Mouse (Mus musculus) heart, embryonic 13.5 days (tissue): ENCODE data around the gene Cnst. TPM values are rescaled to one million over a fixed set of nuclear protein-coding genes. Genes with fewer than 3 reads are reported as not detected.

Source experiments
- ATAC-seq: fragments of 200-750 bp; cut with Nextera tagmentation; 2 replicates; pipeline ENCODE4 v1.8.0; 2017; ENCODE audit warnings: moderate TSS enrichment; ENCODE audit not compliant: insufficient number of reproducible peaks, low FRiP score, low TSS enrichment; ENCODE audit errors: extremely low read depth
- H3K27ac ChIP-seq: fragments of 300-500 bp; sonication (generic); replicated peaks from 2 replicates; pipeline ENCODE4 v1.5.1; 2015; ENCODE audit warnings: moderate library complexity, mild to moderate bottlenecking, inconsistent platforms
- H3K27me3 ChIP-seq: fragments of 300-500 bp; sonication (generic); replicated peaks from 2 replicates; pipeline ENCODE4 v1.6.1; 2015; ENCODE audit warnings: mild to moderate bottlenecking, inconsistent platforms
- H3K36me3 ChIP-seq: fragments of 300-500 bp; sonication (generic); 2 replicates; pipeline ENCODE4 v1.6.1; 2015; ENCODE audit warnings: mild to moderate bottlenecking, inconsistent platforms
- H3K4me1 ChIP-seq: fragments of 300-500 bp; sonication (generic); 2 replicates; pipeline ENCODE4 v1.6.1; 2015; ENCODE audit warnings: inconsistent platforms
- H3K4me2 ChIP-seq: fragments of 300-500 bp; sonication (generic); 2 replicates; pipeline ENCODE4 v1.6.1; 2015; ENCODE audit warnings: inconsistent platforms, mild to moderate bottlenecking, moderate library complexity
- H3K4me3 ChIP-seq: fragments of 300-500 bp; sonication (generic); 2 replicates; pipeline ENCODE4 v1.5.1; 2015; ENCODE audit warnings: moderate library complexity, mild to moderate bottlenecking, inconsistent platforms
- H3K9ac ChIP-seq: fragments of 300-500 bp; sonication (generic); 2 replicates; pipeline ENCODE4 v1.6.1; 2015; ENCODE audit warnings: inconsistent platforms, mild to moderate bottlenecking, moderate library complexity
- H3K9me3 ChIP-seq: fragments of 300-500 bp; sonication (generic); 2 replicates; pipeline ENCODE4 v1.6.1; 2016; ENCODE audit warnings: inconsistent platforms
- WGBS: fragments of 180-500 bp; shearing (Covaris S2); methylation state at CpG from one replicate; pipeline ENCODE4 v1.1.7; 2015; ENCODE audit warnings: mixed read lengths; 5-methylcytosine and 5-hydroxymethylcytosine counted together
- polyA plus RNA-seq: library from polyadenylated mRNA; unstranded; fragments of >200 nt; fragmentation: Nextera tagmentation; extraction: Ambion mirVana; gene quantifications from 2 replicates; pipeline ENCODE4 v1.2.1, GENCODE M21; 2015

The Cnst gene
- polyA plus RNA-seq, 1 experiment from 2014 or later, result 16.0 TPM

- peaks cover 29% of the 10 kb centered on the region for H3K4me1 ChIP-seq
- no peak overlapping the region for H3K4me2 ChIP-seq
- WGBS, result 78% methylated on average over 3 of the region's 3 CpGs
- H3K9ac ChIP-seq, result no peak overlapping the region
- H3K36me3 ChIP-seq, result no peaks in the 10 kb centered on the region
- no peak overlapping the region for H3K4me3 ChIP-seq
- no peaks in the 10 kb centered on the region for H3K9me3 ChIP-seq
- no peaks in the 10 kb centered on the region for H3K27me3 ChIP-seq
- no peak overlapping the region for H3K27ac ChIP-seq
- ATAC-seq, result no peak
Observed at GRCm38 (mm10) chr1:179556921-179557320, 10.8 kb downstream of the Cnst start.

- no peak for ATAC-seq
- H3K36me3 ChIP-seq, result no peaks in the 10 kb centered on the region
- no peaks in the 10 kb centered on the region for H3K27me3 ChIP-seq
- H3K4me1 ChIP-seq, result peaks cover 13% of the 10 kb centered on the region; the same call in 1 of the 2 replicates
- 73% methylated on average over 11 of the region's 11 CpGs for WGBS
- no peak overlapping the region for H3K4me2 ChIP-seq
- no peak overlapping the region for H3K9ac ChIP-seq
- no peak overlapping the region for H3K27ac ChIP-seq
- H3K4me3 ChIP-seq, result no peak overlapping the region
- H3K9me3 ChIP-seq, result no peaks in the 10 kb centered on the region
Observed at GRCm38 (mm10) chr1:179559446-179560194, 13.4 kb downstream of the Cnst start.

GRCm38 (mm10) chr1:179560845-179561430 is 14.8 kb downstream of the Cnst start:
- Histone ChIP-seq H3K4me3 (no peak overlapping the region), H3K36me3 (no peaks in the 10 kb centered on the region), H3K4me2 (no peak overlapping the region), H3K9ac (no peak overlapping the region), H3K27ac (no peak overlapping the region), H3K4me1 (peaks cover 13% of the 10 kb centered on the region; the same call in 1 of the 2 replicates), H3K27me3 (no peaks in the 10 kb centered on the region), H3K9me3 (no peaks in the 10 kb centered on the region)
- no peak for ATAC-seq
- WGBS, result 94% methylated on average over 6 of the region's 6 CpGs

GRCm38 (mm10) chr1:179563211-179563610 is 17.0 kb downstream of the Cnst start:
- H3K36me3 ChIP-seq, result no peaks in the 10 kb centered on the region
- 78% methylated on average over 4 of the region's 4 CpGs for WGBS
- H3K9ac ChIP-seq, result no peak overlapping the region
- no peak for ATAC-seq
- no peaks in the 10 kb centered on the region for H3K27me3 ChIP-seq
- H3K4me1 ChIP-seq, result peaks cover 29% of the 10 kb centered on the region
- no peak overlapping the region for H3K4me3 ChIP-seq
- H3K4me2 ChIP-seq, result no peak overlapping the region
- no peak overlapping the region for H3K27ac ChIP-seq
- no peaks in the 10 kb centered on the region for H3K9me3 ChIP-seq

- Histone ChIP-seq H3K4me2 (no peak overlapping the region), H3K36me3 (no peaks in the 10 kb centered on the region), H3K27ac (no peak overlapping the region), H3K4me3 (no peak overlapping the region), H3K9me3 (no peaks in the 10 kb centered on the region), H3K27me3 (no peaks in the 10 kb centered on the region), H3K9ac (no peak overlapping the region), H3K4me1 (peaks cover 36% of the 10 kb centered on the region)
- ATAC-seq, result no peak
- 83% methylated on average over 5 of the region's 5 CpGs for WGBS
Observed at GRCm38 (mm10) chr1:179563926-179564325, 17.8 kb downstream of the Cnst start.

GRCm38 (mm10) chr1:179567558-179567957 is 21.4 kb downstream of the Cnst start:
- Histone ChIP-seq H3K27ac (no peak overlapping the region), H3K27me3 (no peaks in the 10 kb centered on the region), H3K9me3 (no peaks in the 10 kb centered on the region), H3K4me3 (no peak overlapping the region), H3K9ac (0 out of 2 replicates have a peak overlapping the region, but pooled peaks have one; percentile 47), H3K36me3 (no peaks in the 10 kb centered on the region), H3K4me2 (no peak overlapping the region), H3K4me1 (peaks cover 41% of the 10 kb centered on the region)
- 72% methylated on average over 7 of the region's 7 CpGs for WGBS
- ATAC-seq, result no peak

- H3K36me3 ChIP-seq, result no peaks in the 10 kb centered on the region
- WGBS, result 36% methylated on average over 4 of the region's 4 CpGs
Observed at GRCm38 (mm10) chr1:179568690-179569398, 22.7 kb downstream of the Cnst start.

GRCm38 (mm10) chr1:179570482-179570881 is 24.3 kb downstream of the Cnst start:
- Histone ChIP-seq H3K27me3 (no peaks in the 10 kb centered on the region), H3K9me3 (no peaks in the 10 kb centered on the region), H3K4me2 (no peak overlapping the region), H3K4me3 (no peak overlapping the region), H3K4me1 (peaks cover 50% of the 10 kb centered on the region), H3K9ac (no peak overlapping the region), H3K36me3 (no peaks in the 10 kb centered on the region), H3K27ac (no peak overlapping the region)
- ATAC-seq, result no peak
- 93% methylated on average over 1 of the region's 1 CpGs for WGBS

More at GRCm38 (mm10) chr1:179568690-179569398, 22.7 kb downstream of the Cnst start:
- 0 out of 2 replicates have a peak overlapping the region, but pooled peaks have one; percentile 28 for H3K9ac ChIP-seq
- no peaks in the 10 kb centered on the region for H3K27me3 ChIP-seq
- peaks cover 40% of the 10 kb centered on the region for H3K4me1 ChIP-seq
- H3K4me2 ChIP-seq, result no peak overlapping the region
- no peak for ATAC-seq
- H3K4me3 ChIP-seq, result no peak overlapping the region
- no peaks in the 10 kb centered on the region for H3K9me3 ChIP-seq
- peak overlapping the region; percentile 48 for H3K27ac ChIP-seq

- WGBS, result 82% methylated on average over 4 of the region's 4 CpGs
- H3K9ac ChIP-seq, result no peak overlapping the region
Observed at GRCm38 (mm10) chr1:179571686-179572085, 25.5 kb downstream of the Cnst start.

GRCm38 (mm10) chr1:179573650-179574206 is 27.6 kb downstream of the Cnst start:
- Histone ChIP-seq H3K27me3 (no peaks in the 10 kb centered on the region), H3K36me3 (no peaks in the 10 kb centered on the region), H3K4me3 (no peak overlapping the region), H3K4me2 (no peak overlapping the region), H3K9me3 (no peaks in the 10 kb centered on the region), H3K27ac (no peak overlapping the region), H3K9ac (no peak overlapping the region), H3K4me1 (peaks cover 28% of the 10 kb centered on the region)
- 54% methylated on average over 6 of the region's 6 CpGs for WGBS
- ATAC-seq, result no peak

More at GRCm38 (mm10) chr1:179571686-179572085, 25.5 kb downstream of the Cnst start:
- H3K4me2 ChIP-seq, result no peak overlapping the region
- H3K4me1 ChIP-seq, result peaks cover 45% of the 10 kb centered on the region
- no peaks in the 10 kb centered on the region for H3K9me3 ChIP-seq
- no peak for ATAC-seq
- no peaks in the 10 kb centered on the region for H3K36me3 ChIP-seq
- no peaks in the 10 kb centered on the region for H3K27me3 ChIP-seq
- no peak overlapping the region for H3K27ac ChIP-seq
- no peak overlapping the region for H3K4me3 ChIP-seq

GRCm38 (mm10) chr1:179578625-179579024 is 32.5 kb downstream of the Cnst start:
- H3K4me2 ChIP-seq, result no peak overlapping the region
- H3K9me3 ChIP-seq, result no peaks in the 10 kb centered on the region
- WGBS, result 63% methylated on average over 6 of the region's 6 CpGs
- peaks cover 44% of the 10 kb centered on the region for H3K4me1 ChIP-seq
- ATAC-seq, result no peak
- H3K4me3 ChIP-seq, result no peak overlapping the region
- H3K9ac ChIP-seq, result no peak overlapping the region
- no peaks in the 10 kb centered on the region for H3K27me3 ChIP-seq
- H3K27ac ChIP-seq, result no peak overlapping the region
- peaks cover 21% of the 10 kb centered on the region for H3K36me3 ChIP-seq
